Mouse (Mus musculus) forebrain, embryonic 11.5 days (tissue): ENCODE data around the gene Ralgps2. TPM values are rescaled to one million over a fixed set of nuclear protein-coding genes. Genes with fewer than 3 reads are reported as not detected.

Experiments used
- ATAC-seq: fragments of 200-750 bp; cut with Nextera tagmentation; replicated peaks from 2 replicates; pipeline ENCODE4 v1.8.0; 2017; ENCODE audit warnings: moderate TSS enrichment; ENCODE audit not compliant: low FRiP score
- DNase-seq: peaks from one replicate; pipeline ENCODE4 v3.0.0-alpha.2; 2017; ENCODE audit warnings: low spot score
- H3K27ac ChIP-seq: fragments of 300-500 bp; sonication (generic); 2 replicates; pipeline ENCODE4 v1.5.1; 2014; ENCODE audit warnings: low read depth, low read length
- H3K27me3 ChIP-seq: fragments of 300-500 bp; sonication (generic); 2 replicates; pipeline ENCODE4 v1.6.1; 2014; ENCODE audit warnings: mild to moderate bottlenecking, low read length, mixed read lengths; ENCODE audit not compliant: control insufficient read depth, insufficient read depth
- H3K36me3 ChIP-seq: fragments of 300-500 bp; sonication (generic); 2 replicates; pipeline ENCODE4 v1.6.1; 2014; ENCODE audit warnings: mild to moderate bottlenecking, low read length, moderate library complexity, mixed read lengths; ENCODE audit not compliant: control insufficient read depth, insufficient read depth
- H3K4me1 ChIP-seq: fragments of 300-500 bp; sonication (generic); replicated peaks from 2 replicates; pipeline ENCODE4 v1.6.1; 2014; ENCODE audit warnings: low read length, mixed read lengths; ENCODE audit not compliant: control insufficient read depth, insufficient read depth
- H3K4me2 ChIP-seq: fragments of 300-500 bp; sonication (generic); 2 replicates; pipeline ENCODE4 v1.6.1; 2014; ENCODE audit warnings: low read depth, mild to moderate bottlenecking, low read length, moderate library complexity, mixed read lengths; ENCODE audit not compliant: severe bottlenecking
- H3K4me3 ChIP-seq: fragments of 300-500 bp; sonication (generic); 2 replicates; pipeline ENCODE4 v1.5.1; 2014; ENCODE audit warnings: low read depth, low read length
- H3K9ac ChIP-seq: fragments of 300-500 bp; sonication (generic); 2 replicates; pipeline ENCODE4 v1.6.1; 2014; ENCODE audit warnings: low read length
- H3K9me3 ChIP-seq: fragments of 300-500 bp; sonication (generic); 2 replicates; pipeline ENCODE4 v1.6.1; 2016; ENCODE audit warnings: low read length, mixed read lengths; ENCODE audit not compliant: control insufficient read depth
- WGBS: fragments of 180-500 bp; shearing (Covaris S2); extraction: QIAGEN DNeasy Blood & Tissue Kit; methylation state at CpG from one replicate; pipeline ENCODE4 v1.1.7; 2014; 5-methylcytosine and 5-hydroxymethylcytosine counted together
- polyA plus RNA-seq: library from polyadenylated mRNA; unstranded; fragments of >200 nt; fragmentation: Nextera tagmentation; extraction: Ambion mirVana; gene quantifications from 2 replicates; pipeline ENCODE4 v1.2.1, GENCODE M21; 2014

The Ralgps2 gene
- polyA plus RNA-seq, 1 experiment from 2014 or later = 82.0 TPM

GRCm38 (mm10) chr1:156864240-156864639, 75.2 kb downstream of the Ralgps2 start:
- no peak overlapping the region for H3K4me2 ChIP-seq
- H3K27ac ChIP-seq = no peak overlapping the region
- 0 out of 2 replicates have a peak, but pooled peaks cover 1% of the 10 kb centered on the region for H3K4me1 ChIP-seq
- H3K9ac ChIP-seq = no peak overlapping the region
- H3K36me3 ChIP-seq = no peaks in the 10 kb centered on the region
- no peak for ATAC-seq
- no peak overlapping the region for H3K4me3 ChIP-seq
- no peaks in the 10 kb centered on the region for H3K9me3 ChIP-seq
- no peaks in the 10 kb centered on the region for H3K27me3 ChIP-seq
- WGBS = 66% methylated on average over 3 of the region's 3 CpGs
- no peak for DNase-seq

GRCm38 (mm10) chr1:156863726-156864125, 75.7 kb downstream of the Ralgps2 start:
- DNase-seq (no peak), ATAC-seq (no peak)
- no peak overlapping the region for H3K4me2 ChIP-seq
- H3K36me3 ChIP-seq = no peaks in the 10 kb centered on the region
- no peak overlapping the region for H3K4me3 ChIP-seq
- 0 out of 2 replicates have a peak, but pooled peaks cover 1% of the 10 kb centered on the region for H3K4me1 ChIP-seq
- 76% methylated on average over 3 of the region's 3 CpGs for WGBS
- no peaks in the 10 kb centered on the region for H3K9me3 ChIP-seq
- no peaks in the 10 kb centered on the region for H3K27me3 ChIP-seq
- no peak overlapping the region for H3K9ac ChIP-seq
- no peak overlapping the region for H3K27ac ChIP-seq

GRCm38 (mm10) chr1:156861475-156862043, 77.9 kb downstream of the Ralgps2 start:
- Histone ChIP-seq H3K9me3 (no peaks in the 10 kb centered on the region), H3K9ac (no peak overlapping the region), H3K4me1 (no peaks in the 10 kb centered on the region), H3K4me2 (no peak overlapping the region), H3K27ac (no peak overlapping the region), H3K4me3 (no peak overlapping the region), H3K36me3 (no peaks in the 10 kb centered on the region), H3K27me3 (no peaks in the 10 kb centered on the region)
- DNase-seq (no peak), ATAC-seq (no peak)
- WGBS = 66% methylated on average over 4 of the region's 4 CpGs

GRCm38 (mm10) chr1:156860266-156860665, 79.2 kb downstream of the Ralgps2 start:
- Histone ChIP-seq H3K4me2 (no peak overlapping the region), H3K27me3 (no peaks in the 10 kb centered on the region), H3K36me3 (no peaks in the 10 kb centered on the region), H3K4me3 (no peak overlapping the region), H3K4me1 (no peaks in the 10 kb centered on the region), H3K9me3 (no peaks in the 10 kb centered on the region), H3K9ac (no peak overlapping the region), H3K27ac (no peak overlapping the region)
- 94% methylated on average over 8 of the region's 8 CpGs for WGBS
- ATAC-seq = no peak
- no peak for DNase-seq

- no peak for ATAC-seq
- no peaks in the 10 kb centered on the region for H3K27me3 ChIP-seq
- no peaks in the 10 kb centered on the region for H3K36me3 ChIP-seq
- no peak for DNase-seq
- WGBS = 95% methylated on average over 2 of the region's 2 CpGs
- no peak overlapping the region for H3K4me3 ChIP-seq
- no peak overlapping the region for H3K27ac ChIP-seq
- H3K4me2 ChIP-seq = no peak overlapping the region
- H3K4me1 ChIP-seq = no peaks in the 10 kb centered on the region
- H3K9me3 ChIP-seq = no peaks in the 10 kb centered on the region
- H3K9ac ChIP-seq = no peak overlapping the region
Observed at GRCm38 (mm10) chr1:156859711-156860250, 79.6 kb downstream of the Ralgps2 start.

- Histone ChIP-seq H3K9ac (no peak overlapping the region), H3K4me3 (no peak overlapping the region), H3K27ac (no peak overlapping the region), H3K4me1 (no peaks in the 10 kb centered on the region), H3K27me3 (no peaks in the 10 kb centered on the region), H3K36me3 (no peaks in the 10 kb centered on the region), H3K4me2 (no peak overlapping the region), H3K9me3 (no peaks in the 10 kb centered on the region)
- ATAC-seq (no peak), DNase-seq (no peak)
- WGBS = 92% methylated on average over 2 of the region's 2 CpGs
Observed at GRCm38 (mm10) chr1:156859156-156859555, 80.3 kb downstream of the Ralgps2 start.

- no peak overlapping the region for H3K4me2 ChIP-seq
- ATAC-seq (no peak), DNase-seq (no peak)
- 86% methylated on average over 2 of the region's 2 CpGs for WGBS
- no peaks in the 10 kb centered on the region for H3K36me3 ChIP-seq
- no peaks in the 10 kb centered on the region for H3K4me1 ChIP-seq
- no peaks in the 10 kb centered on the region for H3K9me3 ChIP-seq
- H3K9ac ChIP-seq = no peak overlapping the region
- H3K4me3 ChIP-seq = no peak overlapping the region
- H3K27ac ChIP-seq = no peak overlapping the region
- H3K27me3 ChIP-seq = no peaks in the 10 kb centered on the region
Observed at GRCm38 (mm10) chr1:156856666-156857065, 82.8 kb downstream of the Ralgps2 start.

- Histone ChIP-seq H3K9ac (no peak overlapping the region), H3K9me3 (no peaks in the 10 kb centered on the region), H3K4me1 (no peaks in the 10 kb centered on the region), H3K36me3 (no peaks in the 10 kb centered on the region), H3K4me2 (no peak overlapping the region), H3K4me3 (no peak overlapping the region), H3K27me3 (no peaks in the 10 kb centered on the region), H3K27ac (no peak overlapping the region)
- 96% methylated on average over 4 of the region's 4 CpGs for WGBS
- no peak for DNase-seq
- ATAC-seq = no peak
Observed at GRCm38 (mm10) chr1:156854558-156854957, 84.9 kb downstream of the Ralgps2 start.

GRCm38 (mm10) chr1:156852872-156853271, 86.6 kb downstream of the Ralgps2 start:
- Histone ChIP-seq H3K9ac (no peak overlapping the region), H3K4me1 (no peaks in the 10 kb centered on the region), H3K4me3 (no peak overlapping the region), H3K27ac (no peak overlapping the region), H3K4me2 (no peak overlapping the region), H3K36me3 (no peaks in the 10 kb centered on the region), H3K9me3 (no peaks in the 10 kb centered on the region), H3K27me3 (no peaks in the 10 kb centered on the region)
- WGBS = 74% methylated on average over 5 of the region's 5 CpGs
- ATAC-seq (no peak), DNase-seq (no peak)
